8 mouse cellular contexts compared by ENCODE assay signal in genomic region chr5:4103626-4104340, GRCm38 (mm10). TPM values are rescaled to one million over a fixed set of nuclear protein-coding genes. Genes with fewer than 3 reads are reported as not detected.
DNase-seq lines count a peak whose midpoint lies in the region; ATAC-seq and TF ChIP-seq lines count a peak whose summit lies in the region.

No protein-coding gene starts in this region.

- peak overlapping the region; percentile 98 for H3K4me3 ChIP-seq in lung, adult 2 months (replicated peaks; ENCODE audit: extremely low read depth, low read depth, low read length)
- peak overlapping the region; percentile 97 for H3K4me3 ChIP-seq in embryonic facial prominence, embryonic 13.5 days
- peak overlapping the region; percentile 78 for H3K4me3 ChIP-seq in midbrain, embryonic 16.5 days (ENCODE audit: low read depth, low read length)

- peak overlapping the region; percentile 70 for H3K4me2 ChIP-seq in embryonic facial prominence, embryonic 13.5 days
- peak overlapping the region; percentile 81 for H3K4me2 ChIP-seq in midbrain, embryonic 16.5 days (ENCODE audit: low read length)

- under 1% methylated on average over 41 of the region's 41 CpGs for WGBS in lung, adult 2 months
- WGBS in embryonic facial prominence, embryonic 13.5 days: 1% methylated on average over 41 of the region's 41 CpGs
- WGBS in midbrain, embryonic 16.5 days: 2% methylated on average over 40 of the region's 41 CpGs

- no peak for TF ChIP-seq POLR2A in lung, adult 2 months (IDR thresholded peaks at IDR 0.05; ENCODE audit: borderline replicate concordance, extremely low read depth, low read depth, low read length)

- H3K4me1 ChIP-seq in lung, adult 2 months (ENCODE audit: control insufficient read depth, insufficient read depth, low read length): peaks cover 4% of the 10 kb centered on the region; the same call in 1 of the 2 replicates
- peaks cover 16% of the 10 kb centered on the region for H3K4me1 ChIP-seq in embryonic facial prominence, embryonic 13.5 days
- H3K4me1 ChIP-seq in midbrain, embryonic 16.5 days (ENCODE audit: control insufficient read depth, insufficient read depth, low read length): peaks cover 31% of the 10 kb centered on the region

- no peak; the same call in 1 of the 2 replicates for ATAC-seq in embryonic facial prominence, embryonic 13.5 days (ENCODE audit: insufficient number of reproducible peaks, insufficient read depth, low FRiP score, low TSS enrichment, low read depth)
- peak; percentile 73 for ATAC-seq in midbrain, embryonic 16.5 days

- H3K27me3 ChIP-seq in embryonic facial prominence, embryonic 13.5 days: no peaks in the 10 kb centered on the region
- no peaks in the 10 kb centered on the region for H3K27me3 ChIP-seq in midbrain, embryonic 16.5 days (ENCODE audit: control insufficient read depth, insufficient read depth, low read depth, low read length)

- TF ChIP-seq CTCF in lung, adult 2 months (IDR thresholded peaks at IDR 0.05; ENCODE audit: insufficient read depth, low read length): no peak

- H3K9ac ChIP-seq in embryonic facial prominence, embryonic 13.5 days: peak overlapping the region; percentile 93
- peak overlapping the region; percentile 87 for H3K9ac ChIP-seq in midbrain, embryonic 16.5 days (ENCODE audit: low read depth, low read length)

- H3K9me3 ChIP-seq in embryonic facial prominence, embryonic 13.5 days: no peaks in the 10 kb centered on the region
- no peaks in the 10 kb centered on the region for H3K9me3 ChIP-seq in midbrain, embryonic 16.5 days (replicated peaks; ENCODE audit: control insufficient read depth, low read length, poor library complexity, severe bottlenecking)

- peaks cover 34% of the 10 kb centered on the region for H3K36me3 ChIP-seq in embryonic facial prominence, embryonic 13.5 days
- H3K36me3 ChIP-seq in midbrain, embryonic 16.5 days (ENCODE audit: control insufficient read depth, insufficient read depth, low read length): peaks cover 24% of the 10 kb centered on the region

- H3K27ac ChIP-seq in embryonic facial prominence, embryonic 13.5 days: peak overlapping the region; percentile 95
- peak overlapping the region; percentile 99 for H3K27ac ChIP-seq in midbrain, embryonic 16.5 days (ENCODE audit: low read length)

- peak; percentile 50 to 77 for DNase-seq in adrenal gland, adult (ENCODE audit: inconsistent age in 2 of 2, low spot score in 1 of 2)
- DNase-seq in adrenal gland, postnatal 4 days (ENCODE audit: low spot score in 2 of 2): no peak
- peak; percentile 10 for DNase-seq in lung, adult 2 months
- no peak for DNase-seq in lung, postnatal 14 days
- peak; percentile 15 for DNase-seq in layer of hippocampus, adult 9-11 months
- DNase-seq in spleen, postnatal 10 days (ENCODE audit: low spot score in 2 of 2): no peak

RNA-seq across cellular contexts. Expression of gene Cyp51, which starts 0.8 kb away (rescaled TPM):
- total RNA-seq in adrenal gland, postnatal 4 days (2021): 10 to 100 TPM; 25.0 to 26.4 TPM
- 35.6 and 39.5 TPM in 2 replicates for polyA plus RNA-seq in lung, adult 2 months (2012; rRNA removed)
- polyA plus RNA-seq in embryonic facial prominence, embryonic 13.5 days (2015; fragmentation: Nextera tagmentation; extraction: Ambion mirVana): 72.2 and 77.1 TPM in 2 replicates
- polyA plus RNA-seq in midbrain, embryonic 16.5 days (2015; fragmentation: Nextera tagmentation; extraction: Ambion mirVana): 170 and 173 TPM in 2 replicates

Comparison
In these comparisons a context has a peak if more than half of its experiments do, and no peak if none do; other contexts are left out.
1. DNase-seq: peak in adrenal gland, adult (2 of 2), lung, adult 2 months (single experiment) and layer of hippocampus, adult 9-11 months (single experiment); none in adrenal gland, postnatal 4 days (0 of 2), lung, postnatal 14 days (single experiment) and spleen, postnatal 10 days (0 of 2).
2. Peak in every context shown above with its lines, with median percentiles within 50 percentile points of each other: H3K4me3 ChIP-seq.